Mouse (Mus musculus): ENCODE results near the gene Ttc39d.
"Not testable (repeated sequence)": the region's sequence is repeated elsewhere in the genome, so short reads cannot be mapped to it uniquely, and the experiment has no call there.

Ttc39d gene

GRCm38 (mm10) chr17:80206671-80207581 lies at the start of gene Ttc39d, which contains the start of gene Srsf7:
TSS of gene Ttc39d (plus strand) at chr17:80207460.
TSS of gene Srsf7 (minus strand) at chr17:80207307.
- peak; percentile 100 for DNase-seq (ENCODE audit: low spot score)

GRCm38 (mm10) chr17:80157489-80157888 lies 49.8 kb upstream of the Ttc39d start:
- DNase-seq (ENCODE audit: low spot score), result no peak

GRCm38 (mm10) chr17:80160454-80160853 lies 46.8 kb upstream of the Ttc39d start:
- no peak for DNase-seq (ENCODE audit: low spot score)

- no peak for DNase-seq (ENCODE audit: low spot score)
Measured at GRCm38 (mm10) chr17:80163991-80164390, 43.3 kb upstream of the Ttc39d start.

GRCm38 (mm10) chr17:80165741-80166140 lies 41.5 kb upstream of the Ttc39d start:
- no peak for DNase-seq (ENCODE audit: low spot score)

GRCm38 (mm10) chr17:80166346-80166745 lies 40.9 kb upstream of the Ttc39d start:
- DNase-seq (ENCODE audit: low spot score), result no peak

- DNase-seq (ENCODE audit: low spot score), result no peak
Measured at GRCm38 (mm10) chr17:80167436-80167835, 39.8 kb upstream of the Ttc39d start.

- DNase-seq (ENCODE audit: low spot score), result peak; percentile 16
Measured at GRCm38 (mm10) chr17:80167851-80168251, 39.4 kb upstream of the Ttc39d start.

GRCm38 (mm10) chr17:80168425-80169182 lies 38.7 kb upstream of the Ttc39d start:
- DNase-seq (ENCODE audit: low spot score), result peak; percentile 78

GRCm38 (mm10) chr17:80169792-80170191 lies 37.5 kb upstream of the Ttc39d start:
- no peak for DNase-seq (ENCODE audit: low spot score)

GRCm38 (mm10) chr17:80170951-80171350 lies 36.3 kb upstream of the Ttc39d start:
- DNase-seq (ENCODE audit: low spot score), result no peak

GRCm38 (mm10) chr17:80171948-80172347 lies 35.3 kb upstream of the Ttc39d start:
- DNase-seq (ENCODE audit: low spot score), result no peak

GRCm38 (mm10) chr17:80172761-80173160 lies 34.5 kb upstream of the Ttc39d start:
- no peak for DNase-seq (ENCODE audit: low spot score)

- no peak for DNase-seq (ENCODE audit: low spot score)
Measured at GRCm38 (mm10) chr17:80173708-80174107, 33.6 kb upstream of the Ttc39d start.

GRCm38 (mm10) chr17:80174146-80174545 lies 33.1 kb upstream of the Ttc39d start:
- DNase-seq (ENCODE audit: low spot score), result no peak

GRCm38 (mm10) chr17:80174699-80175385 lies 32.4 kb upstream of the Ttc39d start:
- peak; percentile 31 for DNase-seq (ENCODE audit: low spot score)

GRCm38 (mm10) chr17:80175386-80175739 lies 31.9 kb upstream of the Ttc39d start:
- no peak for DNase-seq (ENCODE audit: low spot score)

- DNase-seq (ENCODE audit: low spot score), result no peak
Measured at GRCm38 (mm10) chr17:80175966-80176365, 31.3 kb upstream of the Ttc39d start.

- DNase-seq (ENCODE audit: low spot score), result not testable (repeated sequence)
Measured at GRCm38 (mm10) chr17:80178846-80179245, 28.4 kb upstream of the Ttc39d start.

GRCm38 (mm10) chr17:80179959-80180358 lies 27.3 kb upstream of the Ttc39d start:
- DNase-seq (ENCODE audit: low spot score), result peak; percentile 85

GRCm38 (mm10) chr17:80180468-80180867 lies 26.8 kb upstream of the Ttc39d start:
- no peak for DNase-seq (ENCODE audit: low spot score)

GRCm38 (mm10) chr17:80183615-80184014 lies 23.6 kb upstream of the Ttc39d start:
- DNase-seq (ENCODE audit: low spot score), result no peak
